Mouse (Mus musculus) inflammation-experienced regulatory T-cells, adult 6 months (primary cell): ENCODE measurements around the gene Mbl2. TPM values are rescaled to one million over a fixed set of nuclear protein-coding genes. Genes with fewer than 3 reads are reported as not detected.

ENCODE experiments used
- polyA plus RNA-seq, 3 experiments: library from polyadenylated mRNA; unstranded; fragments of 100-300 nt; shearing (Covaris generic); gene quantifications; one replicate each; pipeline ENCODE4 v1.2.1; 2017

Gene Mbl2
- polyA plus RNA-seq, 3 experiments from 2014 or later, result not detected

Other genes starting within 250 kb of the Mbl2 start
- gene Trpd52l3, start 229.2 kb upstream of the Mbl2 start, polyA plus RNA-seq, result not detected
- 10 to 100 TPM; 34.5 to 56.0 (median 40.4) TPM for gene Uhrf2, start 202.4 kb upstream of the Mbl2 start, polyA plus RNA-seq
- gene Gldc, start 57.5 kb upstream of the Mbl2 start, polyA plus RNA-seq, result under 1 TPM in 2 of 3 experiments, not detected in 1; 0.39 to 0.44 TPM